Mouse (Mus musculus) embryo, embryonic 10.5 days (tissue): ENCODE results near the gene Ptpn12.
"Not testable (repeated sequence)": the region's sequence is repeated elsewhere in the genome, so short reads cannot be mapped to it uniquely, and the experiment has no call there.

ENCODE experiments used
- DNase-seq: peaks from one replicate; pipeline ENCODE4 v3.0.0-alpha.2; 2015; ENCODE audit warnings: low spot score

Gene Ptpn12

DNA sequence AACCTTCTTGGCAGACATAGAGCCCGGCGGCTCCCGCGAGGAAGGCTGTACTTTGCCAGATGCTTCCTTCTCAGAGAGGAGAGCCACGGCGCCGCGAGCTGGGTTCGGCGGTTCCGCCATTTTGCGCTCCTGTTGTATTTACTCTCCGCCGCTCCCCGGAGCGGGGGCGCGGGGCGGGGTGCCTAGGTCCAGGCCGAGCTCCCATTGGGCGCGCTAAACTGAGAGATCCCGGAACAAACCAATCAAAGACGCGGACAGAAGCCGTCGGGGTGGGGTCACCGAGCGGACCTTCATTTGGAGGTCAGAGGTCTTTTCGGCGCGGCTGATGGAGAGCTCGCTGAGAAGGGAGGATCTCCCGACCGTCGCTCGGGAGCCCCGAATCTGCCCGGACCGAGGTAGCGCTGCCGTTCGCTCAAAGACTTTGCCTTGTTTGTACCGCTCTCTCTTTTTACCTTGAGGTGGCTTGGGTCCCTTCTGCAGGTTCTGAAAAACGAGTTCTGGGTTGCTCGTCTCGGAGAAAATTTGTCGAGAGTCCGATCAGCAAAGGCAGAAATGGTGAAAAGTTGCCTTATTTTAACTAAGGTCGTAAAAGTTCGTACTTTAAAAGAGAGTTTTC lies 103.9 kb downstream of the Ptpn12 start:
- peak; percentile 99 for DNase-seq

DNA sequence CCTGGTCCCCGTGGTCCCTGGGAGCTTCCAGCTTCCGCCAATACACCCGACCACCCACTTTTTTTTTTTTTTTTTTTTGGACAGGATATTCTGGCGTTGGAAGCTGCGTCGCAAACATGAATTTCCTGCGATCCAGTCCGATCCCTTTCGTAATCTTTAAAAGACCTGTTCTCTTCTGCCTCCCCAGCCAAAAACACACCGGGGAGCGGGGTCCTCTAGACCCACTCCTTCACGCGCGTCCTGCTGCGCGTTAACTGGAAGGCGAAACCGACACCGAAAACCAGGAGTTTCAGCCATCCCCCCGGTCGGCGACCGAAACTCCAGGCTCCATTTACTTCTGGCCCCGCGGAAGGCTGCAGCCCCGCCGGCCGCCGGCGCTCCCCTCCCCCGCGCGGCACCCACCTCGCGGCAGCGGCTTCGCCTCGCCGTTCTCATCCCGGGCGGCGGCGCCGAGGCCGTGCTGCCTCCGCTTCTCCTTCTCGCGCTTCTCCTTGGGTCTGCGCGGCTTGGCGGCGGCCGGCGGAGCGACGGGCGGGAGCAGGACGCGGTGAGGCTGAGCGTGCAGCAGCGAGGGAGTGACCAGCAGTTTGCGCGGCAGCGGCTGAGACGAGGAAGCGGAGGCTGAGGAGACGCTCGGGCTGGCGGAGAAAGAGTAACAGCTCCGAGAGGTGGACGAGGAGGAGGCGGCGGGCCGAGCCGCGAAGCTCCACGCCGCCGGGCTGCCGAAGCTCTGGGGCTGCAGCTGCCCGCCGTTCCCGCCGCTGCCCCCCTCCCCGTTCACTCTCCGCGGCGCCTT lies 104.7 kb downstream of the Ptpn12 start:
- DNase-seq: peak; percentile 69

DNA sequence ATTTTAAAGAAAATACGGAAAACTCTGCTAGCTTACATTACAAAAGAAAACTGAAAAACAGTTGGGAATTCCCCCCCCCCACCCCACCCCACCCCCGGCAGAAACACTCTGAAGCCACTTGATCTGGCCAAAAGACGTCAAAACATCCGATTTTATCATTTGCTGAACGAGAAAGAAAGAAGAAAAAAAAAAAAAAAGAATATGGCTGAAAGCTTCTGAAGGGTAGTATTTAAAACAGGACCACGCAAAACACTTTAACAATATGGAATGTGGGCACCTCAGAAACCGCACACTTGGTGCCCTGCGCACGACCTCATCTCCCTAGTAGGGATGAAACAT lies 105.2 kb downstream of the Ptpn12 start:
- no peak for DNase-seq

DNA sequence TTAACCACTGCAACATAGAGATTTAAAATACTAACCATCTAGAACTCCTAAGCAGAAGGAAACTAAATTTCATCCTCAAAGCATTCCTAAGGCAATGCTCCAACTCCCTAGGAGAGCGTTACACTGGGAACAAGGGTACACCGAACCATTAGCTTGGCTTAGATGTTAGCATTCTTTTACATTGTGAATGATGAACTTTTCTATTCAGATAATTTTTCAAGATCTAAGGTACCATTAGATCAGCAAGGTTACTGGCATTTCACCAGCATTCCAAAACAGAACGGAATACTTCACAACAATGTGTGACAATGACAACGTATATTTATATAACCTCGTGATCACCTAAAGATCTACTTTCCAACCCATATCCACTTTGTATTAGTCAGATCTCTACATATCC lies 105.6 kb downstream of the Ptpn12 start:
- DNase-seq: peak; percentile 33

DNA sequence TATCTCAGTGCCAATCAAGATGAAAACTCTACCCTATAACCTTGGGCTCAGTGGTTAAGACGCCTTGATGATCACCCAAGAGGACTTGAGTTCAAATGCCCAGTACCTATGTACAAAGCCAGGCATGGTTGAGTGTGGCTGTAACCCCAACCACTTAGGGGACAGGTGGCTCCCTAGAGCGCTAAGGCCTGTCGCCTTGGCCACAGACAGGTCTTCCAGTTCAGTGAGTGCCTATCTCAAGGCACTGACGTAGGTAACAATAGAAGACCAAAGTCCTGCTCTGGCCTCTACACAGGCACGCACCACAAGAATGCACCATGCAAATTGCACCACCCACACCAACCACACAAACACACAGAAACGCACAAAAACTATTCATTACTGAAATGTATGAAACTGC lies 108.8 kb downstream of the Ptpn12 start:
- no peak for DNase-seq

DNA sequence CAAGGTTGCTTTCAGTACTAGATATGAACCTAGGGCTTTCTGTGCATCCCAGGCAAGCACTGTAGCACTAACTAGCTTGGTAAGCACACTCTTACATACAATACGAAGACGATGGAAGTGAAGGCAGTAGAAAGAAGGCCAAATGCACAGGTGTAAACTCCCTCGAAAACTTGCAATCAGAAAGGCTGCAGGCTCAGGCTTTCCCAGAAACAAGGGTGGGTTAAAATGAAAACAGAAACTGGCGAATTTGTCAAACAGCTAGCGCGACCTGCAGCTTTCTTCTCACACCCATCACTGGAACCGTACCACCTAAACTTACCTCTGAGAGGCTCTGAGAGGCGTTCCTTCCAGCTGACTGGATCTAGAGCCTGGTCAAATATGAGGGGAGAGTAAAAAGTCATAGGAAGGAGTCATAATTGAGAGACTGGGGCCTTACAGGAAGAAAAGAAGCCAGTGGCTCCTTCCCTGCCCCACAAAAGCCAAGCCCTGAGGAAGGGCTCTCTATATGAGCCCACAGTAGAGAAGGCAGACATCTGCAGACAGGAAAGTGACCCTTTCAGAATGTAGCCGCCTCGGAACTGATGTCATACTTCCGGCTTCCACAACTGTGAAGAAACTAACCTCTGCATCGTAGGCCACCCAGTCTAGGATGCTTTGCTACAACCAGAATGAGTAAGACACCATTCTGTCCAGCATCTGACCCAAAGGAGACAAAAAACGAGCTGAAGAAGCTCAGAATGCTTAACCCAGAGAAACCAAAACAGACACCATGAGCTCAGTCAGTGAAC lies 110.6 kb downstream of the Ptpn12 start:
- no peak for DNase-seq

DNA sequence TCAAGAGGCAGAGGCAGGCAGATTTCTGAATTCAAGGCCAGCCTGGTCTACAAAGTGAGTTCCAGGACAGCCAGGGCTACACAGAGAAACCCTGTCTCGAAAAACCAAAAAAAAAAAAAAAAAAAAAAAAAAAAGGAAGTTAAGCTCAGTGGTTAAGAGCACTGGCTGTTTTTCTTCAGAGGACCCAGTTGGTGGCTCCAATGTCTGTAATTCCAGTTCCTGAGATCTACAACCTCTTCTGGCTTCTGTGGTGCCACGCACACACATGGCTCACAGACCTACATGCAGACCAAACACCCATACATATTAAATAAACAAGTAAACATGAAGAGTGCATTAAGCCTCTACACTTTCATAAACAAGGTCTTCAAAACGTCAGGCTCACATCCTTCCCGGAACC lies 111.9 kb downstream of the Ptpn12 start:
- DNase-seq: not testable (repeated sequence)

DNA sequence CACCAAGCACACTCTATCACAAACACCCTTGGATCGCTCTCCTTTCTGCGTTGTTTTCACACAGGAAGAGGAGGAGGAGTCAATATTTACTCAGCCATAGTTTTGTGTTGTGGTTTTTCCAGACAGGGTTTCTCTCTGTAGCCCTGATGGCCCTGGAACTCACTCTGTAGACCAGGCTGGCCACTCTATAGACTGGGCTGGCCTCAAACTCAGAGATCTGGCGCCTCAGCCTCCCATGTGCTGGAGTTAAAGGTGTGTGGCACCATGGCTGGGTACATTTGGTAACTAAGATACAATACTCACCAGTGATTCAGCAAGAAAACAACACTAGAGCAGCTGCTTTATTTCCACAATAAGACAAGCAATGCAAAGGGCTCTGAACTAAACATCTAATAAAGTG lies 113.2 kb downstream of the Ptpn12 start:
- no peak for DNase-seq

DNA sequence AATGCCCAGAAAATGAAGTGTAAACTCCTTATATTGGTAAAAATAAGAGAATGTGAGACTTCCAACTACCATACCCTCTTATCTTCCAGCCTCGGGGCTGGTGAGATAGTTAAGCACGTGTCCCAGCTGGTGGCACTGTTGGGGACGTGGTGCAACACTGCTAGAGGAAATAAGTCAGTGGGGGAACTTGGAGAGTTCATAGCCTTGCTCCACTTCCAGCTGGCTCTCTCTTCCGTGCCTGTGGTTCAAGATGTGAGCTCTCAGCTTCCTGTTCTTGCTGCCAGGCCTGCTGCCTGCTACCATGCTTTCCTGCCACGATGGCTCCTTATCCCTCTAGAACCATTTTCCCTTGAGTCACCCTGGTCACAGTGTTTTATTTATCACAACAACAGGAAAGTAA lies 114.5 kb downstream of the Ptpn12 start:
- no peak for DNase-seq

DNA sequence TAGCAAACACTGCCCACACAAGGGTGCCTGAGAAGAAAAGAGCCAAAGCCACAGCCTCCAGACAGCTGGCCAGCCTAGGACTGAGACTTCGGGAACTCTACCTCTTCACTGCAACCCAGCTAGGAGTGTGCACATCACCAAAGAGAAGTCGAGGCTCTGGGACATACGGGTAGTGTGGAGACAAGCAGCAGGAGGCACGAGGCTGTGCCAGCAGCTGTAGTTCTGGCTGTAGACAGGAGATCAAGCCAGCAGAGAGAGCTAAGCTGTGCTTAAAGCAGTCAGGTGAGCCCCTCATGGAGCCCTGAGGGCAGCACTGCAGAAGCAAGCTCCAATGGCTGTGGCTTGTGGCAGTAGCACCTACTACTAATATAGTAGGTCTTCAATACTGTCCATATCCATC lies 115.0 kb downstream of the Ptpn12 start:
- DNase-seq: no peak

DNA sequence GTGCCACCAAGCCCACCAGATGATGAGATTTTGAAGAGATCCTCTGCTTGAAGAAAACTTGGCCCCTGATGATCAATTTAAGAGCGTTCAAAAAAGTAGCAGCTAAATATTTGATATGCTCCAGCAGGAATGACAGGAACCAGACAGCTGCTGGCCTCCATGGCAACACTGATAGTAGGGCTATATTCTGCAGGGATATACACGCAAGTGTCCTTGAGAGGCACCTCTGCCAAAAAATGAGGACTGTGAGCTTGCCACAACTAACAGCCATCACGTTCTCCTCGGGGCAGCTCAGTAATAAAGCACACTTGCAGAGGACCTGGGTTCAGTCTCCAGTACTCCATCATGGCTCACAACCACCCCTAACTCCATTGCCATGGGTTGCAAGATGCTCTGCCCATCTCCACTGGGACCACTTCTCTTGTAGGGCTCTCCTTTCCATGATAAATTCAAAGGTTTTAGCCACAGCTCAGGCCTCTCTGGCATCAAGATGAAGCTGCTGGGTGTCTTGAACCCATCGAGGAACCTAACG lies 115.6 kb downstream of the Ptpn12 start:
- no peak for DNase-seq

DNA sequence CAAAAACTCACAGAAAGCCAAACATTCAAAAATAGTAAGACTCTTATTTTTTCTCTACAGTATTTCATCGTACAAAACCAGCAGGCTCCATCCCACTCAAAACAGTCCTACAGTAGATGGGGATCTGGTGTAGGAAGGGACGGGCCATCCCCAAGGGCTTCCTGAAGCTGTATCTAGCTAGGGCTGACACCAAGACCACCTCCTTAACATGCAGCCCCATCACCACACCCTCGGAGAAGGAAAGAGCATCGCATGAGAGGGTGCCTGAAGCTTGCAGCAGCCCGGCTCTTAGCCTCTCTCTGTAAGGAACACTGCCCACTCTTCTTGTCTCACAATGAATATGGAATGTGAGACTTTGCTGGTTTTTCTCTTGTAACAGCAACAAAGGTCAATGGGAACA lies 117.2 kb downstream of the Ptpn12 start:
- DNase-seq: no peak
